6 mouse cellular contexts compared by ENCODE assay signal in the genomic region with DNA sequence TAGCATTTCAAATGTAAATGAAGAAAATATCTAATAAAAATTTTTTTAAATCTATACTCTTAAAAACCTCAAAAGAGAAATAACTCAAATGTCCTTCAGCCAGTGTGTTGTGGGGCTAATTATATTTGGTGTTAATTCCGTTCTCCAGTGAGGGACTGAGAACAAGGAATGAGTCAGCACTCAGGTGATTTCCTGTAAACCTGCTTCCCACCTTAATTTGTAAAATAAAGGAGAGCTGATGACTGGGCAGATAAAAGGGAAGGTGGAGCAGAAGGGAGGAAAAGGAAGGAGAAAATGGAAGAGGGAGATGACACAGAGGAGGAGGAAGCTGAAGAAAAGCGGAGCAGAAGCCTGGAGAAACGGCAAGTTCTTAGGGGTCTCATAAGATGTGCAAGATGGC. TPM values are rescaled to one million over a fixed set of nuclear protein-coding genes. Genes with fewer than 3 reads are reported as not detected.
"Had no signal": no experiment of that assay in that cellular context is flagged by ENCODE, and none has a peak within 500 bp of the region (broad histone marks: within the 10 kb centered on the region; RNA-seq: fewer than 3 reads in every experiment).

No protein-coding gene starts in this region.

RNA-seq across cellular contexts. Expression of a gene that starts 39.1 kb away (rescaled TPM):
- total RNA-seq: megakaryocyte progenitor cell, adult 5-6 weeks; megakaryocyte, adult 5-6 weeks; megakaryocyte-erythroid progenitor cell, adult 5-6 weeks; monocyte, adult 5-6 weeks had no signal
- polyA plus RNA-seq: macrophage, myocyte had no signal

RNA-seq across cellular contexts. Expression of a gene that starts 57.1 kb away (rescaled TPM):
- total RNA-seq: megakaryocyte progenitor cell, adult 5-6 weeks; megakaryocyte, adult 5-6 weeks; megakaryocyte-erythroid progenitor cell, adult 5-6 weeks; monocyte, adult 5-6 weeks had no signal
- polyA plus RNA-seq: macrophage had no signal
